Mouse (Mus musculus): ENCODE data around the gene Kank3.

DNA sequence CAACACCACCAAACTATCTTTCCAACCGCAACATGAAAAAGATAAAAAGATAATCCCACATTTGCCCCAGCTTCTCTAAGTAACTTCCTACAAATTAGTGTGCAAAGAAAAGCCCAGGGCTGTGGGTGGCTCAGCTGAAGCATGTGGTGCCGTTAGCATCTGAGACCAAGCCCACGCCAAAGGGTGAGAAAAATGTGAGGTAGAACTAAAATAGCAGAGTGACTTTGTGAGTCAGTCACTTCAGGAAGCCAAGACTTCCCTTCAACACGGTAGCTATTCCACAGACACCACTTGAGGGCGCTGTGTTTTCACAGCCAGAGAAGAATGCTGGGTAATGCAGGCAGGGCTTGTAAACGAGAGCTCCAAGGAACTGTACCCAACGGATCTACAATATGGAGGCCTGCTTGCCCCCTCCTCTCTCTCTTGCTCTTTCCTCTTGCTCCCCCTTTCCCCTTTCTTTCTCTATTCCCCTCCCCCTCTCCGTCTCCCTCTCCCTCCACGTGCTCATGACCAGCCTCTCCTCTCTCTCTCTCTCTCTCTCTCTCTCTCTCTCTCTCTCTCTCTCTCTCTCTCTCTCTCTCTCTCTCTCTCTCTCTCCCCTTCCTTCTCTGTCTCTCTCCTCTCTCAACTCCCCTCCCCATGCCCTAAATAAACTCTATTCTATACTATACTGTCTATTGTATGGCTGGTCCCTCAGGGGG is 55.2 kb downstream of the Kank3 start:
- TF ChIP-seq POLR2A (IDR thresholded peaks at IDR 0.05; ENCODE audit: borderline replicate concordance, insufficient read depth, low read length) (no peak), CTCF (IDR thresholded peaks at IDR 0.05; ENCODE audit: borderline replicate concordance, insufficient read depth, low read depth, low read length) (peak; percentile 22; the same call in 1 of the 2 replicates)
